Mouse (Mus musculus) thymus, postnatal 10 days (tissue): ENCODE measurements around the gene Ahsa1.
A peak's percentile ranks its signal among the peaks of the same experiment; 100 is the strongest.
"Not testable (repeated sequence)": the region's sequence is repeated elsewhere in the genome, so short reads cannot be mapped to it uniquely, and the experiment has no call there.

Experiments used
- DNase-seq, 2 experiments: peaks; one replicate each; pipeline ENCODE4 v3.0.0; 2021; ENCODE audit warnings: low spot score in 2 of 2

Ahsa1 gene

DNA sequence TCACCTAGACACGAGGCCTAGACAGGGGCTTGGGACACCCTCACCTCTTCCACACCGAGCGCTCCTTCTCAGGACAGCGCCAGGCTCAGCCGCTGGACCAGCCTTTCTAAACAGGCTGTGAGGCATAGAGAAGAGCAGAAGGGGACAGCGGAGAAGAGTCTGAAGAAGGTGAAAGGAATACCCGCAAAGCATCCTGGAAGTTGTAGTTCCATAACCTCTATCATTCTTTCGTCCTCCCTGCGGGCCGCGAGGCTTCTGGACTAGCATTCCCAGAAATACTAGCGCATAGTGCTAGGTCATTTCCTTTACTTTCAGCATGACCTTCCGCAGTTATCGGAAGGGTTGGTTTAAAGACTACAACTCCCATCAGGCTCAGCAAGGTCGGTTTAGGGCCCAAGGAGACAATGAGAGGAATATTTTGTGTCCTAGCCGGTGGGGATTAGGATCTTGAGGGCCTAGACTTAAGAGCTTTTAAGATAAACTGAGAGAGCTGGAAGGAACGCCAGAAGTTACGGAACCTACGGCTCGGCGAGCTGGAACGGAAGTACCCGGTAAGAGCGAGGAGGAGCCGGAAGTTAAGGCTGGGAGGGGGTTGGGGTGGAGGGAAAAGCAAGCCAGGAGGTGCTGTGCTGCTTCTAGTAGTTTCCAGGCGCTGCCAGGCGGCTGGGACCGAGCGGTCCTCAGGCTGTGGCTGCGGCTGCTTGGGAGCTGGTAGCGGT, at the start of gene Ahsa1, which contains the start of gene Vipas39:
TSS of gene Ahsa1 (plus strand) at position 372 of the 719 bp plus-strand sequence.
TSS of gene Vipas39 (minus strand) at position 149 of the 719 bp plus-strand sequence.
- DNase-seq: peak; percentile 84 to 86

DNA sequence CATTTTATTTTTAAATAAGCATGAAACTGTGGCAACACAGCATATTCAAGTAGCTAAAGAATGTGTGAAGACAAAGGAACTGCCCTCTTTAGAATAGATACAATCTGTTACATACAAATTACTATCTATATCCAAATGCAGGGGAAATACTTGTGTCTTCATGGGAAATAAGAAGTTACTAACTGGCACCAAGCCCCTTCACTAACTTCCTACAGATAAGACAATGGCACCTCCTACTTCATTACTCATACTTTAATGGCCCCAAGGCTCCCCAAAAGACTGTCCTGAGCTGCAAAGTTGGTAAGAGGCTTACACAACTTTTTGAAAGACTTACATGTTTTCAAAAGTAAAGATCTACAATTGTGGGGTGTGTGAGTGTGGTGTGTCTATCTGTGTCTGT, 48.7 kb upstream of the Ahsa1 start:
- no peak for DNase-seq

DNA sequence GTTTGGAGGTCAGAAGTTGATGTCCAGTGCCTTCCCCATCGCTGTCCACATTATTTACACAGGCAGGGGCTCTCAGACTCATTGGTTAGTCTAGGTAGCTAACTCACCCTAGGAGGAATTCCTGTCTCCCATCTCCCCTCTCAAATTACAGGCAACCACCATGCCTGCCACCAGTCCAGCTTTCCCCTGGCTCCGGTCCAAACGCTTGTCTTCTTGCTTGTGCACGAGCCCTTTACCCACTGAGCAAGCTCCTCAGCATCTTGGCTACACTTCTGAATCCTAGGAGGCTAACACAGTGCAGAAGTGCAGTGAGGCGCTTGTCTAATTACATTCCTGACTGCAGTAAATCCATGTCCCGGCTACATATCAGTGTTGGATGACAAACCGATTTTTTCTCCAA, 46.9 kb upstream of the Ahsa1 start:
- no peak for DNase-seq

- DNase-seq: no peak
Measured at GRCm38 (mm10) chr12:87224950-87225349, 41.3 kb upstream of the Ahsa1 start.

GRCm38 (mm10) chr12:87226801-87227200, 39.5 kb upstream of the Ahsa1 start:
- no peak for DNase-seq

DNA sequence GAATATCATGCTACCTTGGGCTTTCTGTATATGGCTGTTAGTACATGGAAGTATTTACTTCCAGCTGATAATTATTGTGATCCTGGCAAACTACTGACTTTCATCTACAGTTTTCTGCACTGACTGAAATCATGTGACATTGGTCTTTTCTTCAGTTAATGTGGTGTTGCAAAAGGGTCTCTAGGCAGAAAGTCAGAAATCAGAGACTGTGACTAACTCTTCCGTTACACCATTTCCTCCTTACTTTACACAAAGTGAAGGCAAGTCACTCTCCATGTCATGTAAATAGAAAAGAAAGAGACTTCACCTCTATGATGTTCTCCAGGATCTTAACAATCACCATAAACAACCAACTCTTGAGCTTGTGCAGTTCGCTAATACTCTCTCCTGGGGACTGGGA, 36.6 kb upstream of the Ahsa1 start:
- no peak for DNase-seq

- no peak for DNase-seq
Measured at GRCm38 (mm10) chr12:87230379-87230895, 35.8 kb upstream of the Ahsa1 start.

- DNase-seq: no peak
Measured at GRCm38 (mm10) chr12:87236882-87237483, 29.3 kb upstream of the Ahsa1 start.

DNA sequence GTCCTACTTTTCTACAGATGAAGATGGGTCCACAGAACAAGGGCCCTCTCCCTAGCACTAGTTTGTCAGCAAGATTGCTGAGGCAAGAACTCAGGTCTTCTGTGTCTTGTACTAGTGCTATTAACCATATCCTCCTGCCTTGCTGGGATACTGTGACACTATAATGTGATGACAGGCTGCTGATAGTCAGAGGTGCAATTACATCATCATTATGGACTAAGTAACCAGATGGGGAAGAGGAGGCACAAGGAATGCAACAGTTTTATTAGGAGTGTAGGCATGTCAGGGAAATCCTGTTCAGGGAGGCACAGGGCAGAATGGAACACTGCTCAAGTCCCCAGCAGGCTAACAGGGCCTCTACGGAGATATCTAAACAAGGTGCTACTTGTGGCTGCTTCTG, 27.6 kb upstream of the Ahsa1 start, which contains the start of gene Noxred1:
TSS of gene Noxred1 (minus strand) at position 101 of the 400 bp plus-strand sequence.
- DNase-seq: no peak

- DNase-seq: no peak
Measured at GRCm38 (mm10) chr12:87250161-87250560, 16.1 kb upstream of the Ahsa1 start.

- no peak for DNase-seq
Measured at GRCm38 (mm10) chr12:87253878-87254277, 12.4 kb upstream of the Ahsa1 start.

- no peak for DNase-seq
Measured at GRCm38 (mm10) chr12:87256629-87257028, 9.7 kb upstream of the Ahsa1 start.

GRCm38 (mm10) chr12:87260562-87260961, 5.7 kb upstream of the Ahsa1 start:
- no peak for DNase-seq

DNA sequence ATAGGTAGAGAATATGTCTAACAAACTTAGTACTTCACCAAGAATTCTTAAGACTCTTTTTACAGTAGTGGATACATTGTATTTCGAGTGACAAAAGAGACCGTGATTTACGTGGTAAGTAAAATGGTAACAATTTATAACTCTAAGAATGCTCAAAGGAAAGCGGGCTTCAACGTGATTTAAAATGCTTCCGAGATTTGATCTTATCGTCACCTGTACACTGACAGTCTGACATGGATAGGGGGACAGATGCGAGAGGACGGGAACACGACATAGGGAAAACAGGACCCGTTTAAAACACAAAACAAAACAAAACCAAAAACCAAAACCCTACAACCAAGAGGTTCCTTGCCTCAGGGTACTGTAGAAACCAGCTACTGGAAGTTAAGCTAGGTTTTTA, 835 bp upstream of the Ahsa1 start:
- no peak for DNase-seq

GRCm38 (mm10) chr12:87266827-87267603, 736 bp downstream of the Ahsa1 start:
- DNase-seq: no peak

- DNase-seq: peak in 1 of 2 experiments; percentile 9
Measured at GRCm38 (mm10) chr12:87267682-87268081, 1.4 kb downstream of the Ahsa1 start.

DNA sequence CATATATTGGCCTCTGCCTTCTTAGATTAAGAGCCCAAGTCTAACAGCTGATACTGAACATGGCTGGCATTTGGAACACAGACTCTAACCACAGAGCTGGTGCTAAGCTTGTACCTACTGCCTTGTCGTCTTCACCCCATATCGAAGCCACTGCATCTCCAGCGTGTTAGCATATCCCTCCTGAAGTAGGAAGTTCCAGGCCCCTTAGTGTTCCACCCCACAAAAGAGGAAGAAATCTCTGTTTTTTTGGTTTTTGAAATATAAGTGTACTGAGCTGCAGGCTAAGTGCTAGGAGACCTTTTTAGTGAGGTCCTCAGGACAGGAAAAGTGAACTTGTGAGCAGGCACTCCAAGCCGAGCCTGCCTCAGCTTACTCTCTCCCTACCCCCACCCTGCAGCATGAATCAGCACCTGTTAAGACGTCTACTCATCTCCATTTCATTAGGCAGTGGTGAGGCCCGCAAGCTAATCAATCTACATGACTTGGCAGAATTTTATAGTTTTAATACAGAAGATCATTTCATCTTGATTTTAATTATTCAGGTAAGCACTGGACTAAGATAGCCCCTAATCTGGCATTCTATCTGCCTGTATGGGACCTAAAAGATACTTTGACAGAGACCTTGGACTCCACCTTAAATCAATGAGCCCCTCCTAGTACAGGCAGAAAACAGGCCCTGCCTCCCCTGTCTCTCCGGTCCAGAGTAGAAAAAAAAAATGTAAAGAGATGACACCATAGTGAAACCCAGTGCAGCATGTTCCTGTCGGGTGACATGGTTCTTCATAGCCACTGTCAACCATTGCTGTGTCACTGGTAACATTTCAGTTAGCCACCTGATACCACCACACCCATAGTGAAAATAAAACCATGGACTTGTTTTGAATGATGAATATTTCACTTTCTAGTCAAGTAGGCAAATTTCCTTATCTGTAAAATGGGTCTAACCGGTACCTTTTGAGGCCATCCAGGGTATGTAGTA, 8.9 kb downstream of the Ahsa1 start:
- no peak for DNase-seq

GRCm38 (mm10) chr12:87277251-87277650, 11.0 kb downstream of the Ahsa1 start:
- not testable (repeated sequence) for DNase-seq

- DNase-seq: no peak
Measured at GRCm38 (mm10) chr12:87278118-87278730, 11.9 kb downstream of the Ahsa1 start.

GRCm38 (mm10) chr12:87279350-87279749, 13.1 kb downstream of the Ahsa1 start:
- no peak for DNase-seq

- DNase-seq: no peak
Measured at GRCm38 (mm10) chr12:87279879-87280278, 13.6 kb downstream of the Ahsa1 start.
